Mouse (Mus musculus): ENCODE results near the gene Cst13. TPM values are rescaled to one million over a fixed set of nuclear protein-coding genes. Genes with fewer than 3 reads are reported as not detected.

Cst13 gene
- not detected for polyA plus RNA-seq (2015; fragmentation: Illumina TruSeq; extraction: RNeasy Lipid Tissue Mini Kit (QIAGEN cat#74804); ENCODE audit: insufficient read depth, low replicate concordance)

DNA sequence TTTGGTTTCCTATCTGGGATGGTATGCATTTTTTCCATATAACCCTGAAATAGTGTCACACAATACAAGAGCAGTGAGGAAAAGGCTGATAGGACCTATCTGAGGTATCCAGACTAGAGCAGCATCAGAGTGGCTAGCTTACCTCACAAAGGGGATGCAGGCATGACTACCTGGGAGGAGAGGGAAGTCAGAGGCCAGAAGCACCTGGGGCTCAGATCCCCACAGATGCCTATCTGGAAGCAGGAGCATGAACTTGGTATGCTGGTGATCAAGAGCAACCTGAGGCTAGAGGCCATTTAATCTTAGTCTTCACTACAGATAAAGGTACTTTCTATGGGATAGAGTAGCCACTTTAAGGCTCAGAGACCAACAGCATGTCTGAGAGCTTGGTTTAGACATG, at the start of gene Cst13:
TSS of gene Cst13 (plus strand) at position 173 of the 400 bp plus-strand sequence.

DNA sequence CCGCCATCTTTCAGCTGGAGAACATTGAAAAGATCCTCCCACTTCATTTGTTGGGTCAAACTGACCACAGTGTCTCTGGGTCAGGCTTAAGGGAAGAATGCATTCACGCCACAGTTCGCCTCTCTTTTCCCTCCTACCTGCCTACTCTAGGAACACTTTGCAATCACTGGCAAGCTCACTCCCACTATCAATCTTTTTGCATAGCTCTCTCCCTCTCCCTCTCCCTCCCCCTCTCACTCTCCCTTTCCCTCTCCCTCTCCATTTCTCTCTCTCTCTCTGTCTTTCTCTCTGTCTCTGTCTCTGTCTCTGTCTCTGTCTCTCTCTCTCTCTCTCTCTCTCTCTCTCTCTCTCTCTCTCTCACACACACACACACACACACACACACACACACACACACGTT, 48.5 kb upstream of the Cst13 start, which contains the start of gene Cst11:
TSS of gene Cst11 (minus strand) at position 101 of the 400 bp plus-strand sequence.

DNA sequence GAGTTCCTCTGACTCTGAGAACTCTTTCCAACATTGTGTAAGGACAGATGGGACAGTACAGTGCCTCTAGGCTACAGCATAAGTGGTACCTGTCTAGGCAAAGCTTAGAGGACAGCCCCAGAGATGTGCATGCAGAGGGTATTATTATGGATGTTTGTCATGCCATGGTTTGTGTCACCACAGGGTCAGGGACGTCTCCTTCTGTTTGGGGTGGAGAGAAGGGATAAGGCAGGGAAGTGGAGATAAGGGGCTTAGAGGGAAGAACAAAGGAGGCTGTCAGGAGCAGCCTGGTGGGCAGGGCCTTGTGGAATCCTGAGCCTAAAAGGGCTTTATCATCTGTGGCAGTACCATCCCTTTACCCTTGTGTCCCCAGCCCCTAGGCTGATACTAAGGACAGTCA, 38.2 kb upstream of the Cst13 start, which contains the start of gene 8030411F24Rik:
TSS of gene 8030411F24Rik (plus strand) at position 301 of the 400 bp plus-strand sequence.

DNA sequence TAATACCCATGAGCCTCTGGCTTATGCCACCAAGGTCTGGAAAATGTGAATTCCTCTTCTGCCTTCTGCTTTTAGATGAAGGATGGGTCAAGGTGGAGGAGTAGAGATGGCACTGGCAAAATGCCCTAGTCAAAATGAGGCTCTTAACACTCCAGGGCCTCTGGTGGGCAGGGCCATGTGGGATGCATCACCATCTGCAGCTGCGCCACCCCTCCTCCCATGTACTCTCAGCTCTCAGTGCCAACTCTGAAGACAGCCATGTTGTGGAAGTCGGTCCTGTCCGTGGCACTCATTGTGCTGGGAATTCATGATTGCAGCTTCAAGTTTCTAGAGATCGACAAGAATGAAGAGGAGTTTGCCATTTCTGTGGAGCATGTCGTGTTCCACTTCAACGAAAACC, 30.7 kb upstream of the Cst13 start, which contains the start of gene Cst12:
TSS of gene Cst12 (plus strand) at position 220 of the 400 bp plus-strand sequence.

DNA sequence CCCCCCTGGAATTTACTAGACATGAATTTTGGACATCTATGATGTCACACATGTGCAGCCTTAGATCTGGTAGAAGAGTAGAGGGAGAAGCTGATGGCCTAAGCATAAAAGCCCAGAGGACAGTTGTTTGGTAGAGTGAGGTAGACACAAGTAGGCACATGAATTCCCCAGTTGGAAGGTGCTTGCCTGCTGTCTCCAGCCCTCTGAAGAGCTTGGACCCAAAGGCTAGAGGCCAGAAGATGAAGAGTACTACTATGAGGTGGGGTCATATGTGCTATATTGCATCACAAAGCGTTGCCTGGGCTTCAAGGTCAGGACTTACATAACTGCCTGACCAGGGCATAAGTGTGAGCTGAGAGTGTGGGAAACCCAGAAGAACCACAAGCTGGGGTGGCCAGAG, 21.4 kb upstream of the Cst13 start, which contains the start of gene Cst8:
TSS of gene Cst8 (plus strand) at position 301 of the 400 bp plus-strand sequence.

DNA sequence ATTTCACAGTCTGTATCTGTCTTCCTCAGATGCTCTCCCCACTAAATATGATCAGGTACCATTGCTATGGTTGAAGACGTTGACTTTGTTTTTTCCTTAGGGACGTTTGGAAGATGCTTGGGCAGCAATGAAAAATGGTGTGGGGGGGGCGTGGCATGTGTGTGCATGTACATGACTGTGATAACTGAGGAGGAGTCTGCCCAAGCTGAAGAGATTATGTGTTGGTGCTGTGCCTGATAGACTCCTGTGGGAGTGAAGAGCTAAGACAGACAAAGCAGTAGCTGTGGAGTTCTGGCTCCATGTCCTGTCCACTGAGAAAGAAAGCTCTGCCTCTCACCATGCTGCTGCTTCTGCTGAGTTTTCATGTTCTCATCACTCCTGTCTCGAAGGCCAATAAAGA, 15.0 kb downstream of the Cst13 start, which contains the start of gene Cst9:
TSS of gene Cst9 (plus strand) at position 236 of the 400 bp plus-strand sequence.

DNA sequence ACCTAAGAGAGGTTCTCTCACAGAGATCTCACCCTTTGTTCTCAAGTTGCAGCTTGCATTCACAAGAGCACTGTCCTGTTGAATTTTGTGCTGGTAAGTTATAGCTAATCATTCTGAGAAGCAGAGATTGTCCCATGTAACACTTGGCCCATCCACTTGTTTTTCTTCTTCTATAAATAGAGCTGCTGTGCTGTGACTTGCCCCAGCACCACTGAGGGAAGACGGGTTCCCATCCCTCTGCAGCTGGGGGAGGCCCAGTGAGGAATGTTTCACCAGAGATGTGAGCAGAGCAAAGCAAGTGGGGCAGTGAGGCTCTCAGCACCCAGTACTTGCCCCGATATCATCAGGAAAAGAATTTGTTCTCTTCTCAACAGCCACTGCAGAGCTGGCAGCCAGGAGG, 45.1 kb downstream of the Cst13 start, which contains the start of gene 9230104L09Rik:
TSS of gene 9230104L09Rik (minus strand) at position 73 of the 400 bp plus-strand sequence.

DNA sequence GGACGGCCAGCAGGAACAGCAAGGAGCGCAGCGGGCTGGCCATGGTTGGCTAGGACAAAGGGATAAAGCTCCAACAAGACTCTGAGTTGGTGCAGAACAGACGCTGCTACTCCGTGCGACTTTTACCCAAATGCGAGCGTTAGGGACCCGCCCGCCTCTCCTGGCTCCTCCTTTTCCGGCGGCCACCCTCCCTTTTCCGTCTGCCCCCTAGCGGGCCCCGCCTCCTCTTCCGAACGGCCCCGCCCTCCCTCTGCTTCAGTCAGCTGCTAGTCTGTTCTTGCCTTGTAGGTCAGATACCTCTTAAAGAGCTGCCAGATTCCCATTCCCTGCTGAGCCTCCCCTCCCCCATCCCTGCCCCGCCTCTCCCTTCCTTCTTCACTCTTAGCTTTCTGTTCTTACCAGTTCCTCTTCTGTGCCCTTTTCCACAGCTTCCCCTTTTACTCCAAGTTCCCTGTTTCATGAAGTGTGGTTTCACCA, 55.5 kb downstream of the Cst13 start, which contains the start of gene Cst3:
TSS of gene Cst3 (minus strand) at position 358 of the 477 bp plus-strand sequence.

Other genes with a start within 250 kb of the Cst13 start
- gene Nxt1, start 147.5 kb upstream of the Cst13 start, polyA plus RNA-seq (2015; fragmentation: Illumina TruSeq; extraction: RNeasy Lipid Tissue Mini Kit (QIAGEN cat#74804); ENCODE audit: insufficient read depth, low replicate concordance), result 25.6 TPM
- 17.3 TPM for gene Gzf1, start 139.1 kb upstream of the Cst13 start, polyA plus RNA-seq (2015; fragmentation: Illumina TruSeq; extraction: RNeasy Lipid Tissue Mini Kit (QIAGEN cat#74804); ENCODE audit: insufficient read depth, low replicate concordance)
- 0.97 TPM for gene Napb, start 87.6 kb upstream of the Cst13 start, polyA plus RNA-seq (2015; fragmentation: Illumina TruSeq; extraction: RNeasy Lipid Tissue Mini Kit (QIAGEN cat#74804); ENCODE audit: insufficient read depth, low replicate concordance)
- gene Cstl1, start 69.7 kb upstream of the Cst13 start, polyA plus RNA-seq (2015; fragmentation: Illumina TruSeq; extraction: RNeasy Lipid Tissue Mini Kit (QIAGEN cat#74804); ENCODE audit: insufficient read depth, low replicate concordance), result not detected
- gene Cst11, start 48.6 kb upstream of the Cst13 start, polyA plus RNA-seq (2015; fragmentation: Illumina TruSeq; extraction: RNeasy Lipid Tissue Mini Kit (QIAGEN cat#74804); ENCODE audit: insufficient read depth, low replicate concordance), result not detected
- not detected for gene 8030411F24Rik, start 38.1 kb upstream of the Cst13 start, polyA plus RNA-seq (2015; fragmentation: Illumina TruSeq; extraction: RNeasy Lipid Tissue Mini Kit (QIAGEN cat#74804); ENCODE audit: insufficient read depth, low replicate concordance)
- gene Cst12, start 30.7 kb upstream of the Cst13 start, polyA plus RNA-seq (2015; fragmentation: Illumina TruSeq; extraction: RNeasy Lipid Tissue Mini Kit (QIAGEN cat#74804); ENCODE audit: insufficient read depth, low replicate concordance), result not detected
- gene Cst8, start 21.3 kb upstream of the Cst13 start, polyA plus RNA-seq (2015; fragmentation: Illumina TruSeq; extraction: RNeasy Lipid Tissue Mini Kit (QIAGEN cat#74804); ENCODE audit: insufficient read depth, low replicate concordance), result not detected
- not detected for gene Cst9, start 15.1 kb downstream of the Cst13 start, polyA plus RNA-seq (2015; fragmentation: Illumina TruSeq; extraction: RNeasy Lipid Tissue Mini Kit (QIAGEN cat#74804); ENCODE audit: insufficient read depth, low replicate concordance)
- not detected for gene 9230104L09Rik, start 45.0 kb downstream of the Cst13 start, polyA plus RNA-seq (2015; fragmentation: Illumina TruSeq; extraction: RNeasy Lipid Tissue Mini Kit (QIAGEN cat#74804); ENCODE audit: insufficient read depth, low replicate concordance)
- gene Cst3, start 55.6 kb downstream of the Cst13 start, polyA plus RNA-seq (2015; fragmentation: Illumina TruSeq; extraction: RNeasy Lipid Tissue Mini Kit (QIAGEN cat#74804); ENCODE audit: insufficient read depth, low replicate concordance), result 519 TPM
- gene Gm1330, start 183.2 kb downstream of the Cst13 start, polyA plus RNA-seq (2015; fragmentation: Illumina TruSeq; extraction: RNeasy Lipid Tissue Mini Kit (QIAGEN cat#74804); ENCODE audit: insufficient read depth, low replicate concordance), result not detected
- gene Gm10750, start 197.2 kb downstream of the Cst13 start, polyA plus RNA-seq (2015; fragmentation: Illumina TruSeq; extraction: RNeasy Lipid Tissue Mini Kit (QIAGEN cat#74804); ENCODE audit: insufficient read depth, low replicate concordance), result not detected